Mouse (Mus musculus) left cerebral cortex, adult 2 months (tissue): ENCODE measurements around the gene Nup133. TPM values are rescaled to one million over a fixed set of nuclear protein-coding genes. Genes with fewer than 3 reads are reported as not detected.

ENCODE experiments used
- DNase-seq, 2 experiments: peaks; one replicate each; pipeline ENCODE4 v3.0.0; 2021 to 2022; ENCODE audit warnings: low spot score in 2 of 2, mixed read lengths in 1 of 2; ENCODE audit errors: extremely low spot score in 1 of 2
- H3K27ac ChIP-seq: fragments of 200-600 bp; 2 replicates; pipeline ENCODE4 v1.8.1; 2022
- H3K4me3 ChIP-seq: fragments of 200-600 bp; 2 replicates; pipeline ENCODE4 v1.8.1; 2022
- CTCF ChIP-seq: fragments of 200-600 bp; IDR thresholded peaks from 2 replicates; pipeline ENCODE4 v1.8.1; 2022; ENCODE audit warnings: antibody characterized with exemption, mild to moderate bottlenecking, moderate library complexity
- intact Hi-C: fragments of 180-260 bp; cut with DNase I; formaldehyde crosslinking; loops from one replicate; pipeline ENCODE4 v1.15.1; 2025
- total RNA-seq, 2 experiments: library from RNA; stranded (reverse); gene quantifications; 2 replicates each; pipeline ENCODE4 v1.2.3; 2021

Nup133 gene
- total RNA-seq, 2 experiments from 2014 or later: 22.6 to 25.6 TPM

DNA sequence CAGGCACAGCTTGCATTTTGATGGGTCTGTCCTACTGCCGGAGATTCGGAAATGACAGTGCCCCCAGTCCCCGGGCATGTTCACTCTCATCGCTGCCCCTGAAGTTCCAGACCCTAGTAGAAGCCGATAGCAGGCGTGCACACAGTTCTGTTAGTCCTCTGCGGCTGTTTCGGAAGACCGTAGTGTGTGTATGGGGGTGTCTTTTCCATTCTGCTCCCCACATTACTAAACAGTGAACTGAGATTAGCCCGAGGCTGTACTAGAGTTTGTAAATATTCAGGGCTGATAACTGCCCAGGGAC is 571 bp upstream of the Nup133 start:
- TF ChIP-seq CTCF: no peak
- intact Hi-C loops: loop anchor here (2.0 kb wide), 1 partner anchor 71 kb away; the partner anchor contains the start of genes Taf5l and Urb2
- no peak for DNase-seq
- Histone ChIP-seq H3K27ac (peak overlapping the region; percentile 90), H3K4me3 (peak overlapping the region; percentile 78)

GRCm38 (mm10) chr8:123929026-123929425 is 20.0 kb downstream of the Nup133 start:
- intact Hi-C loops: no loop called here
- no peak overlapping the region for H3K4me3 ChIP-seq
- DNase-seq: no peak
- H3K27ac ChIP-seq: no peak overlapping the region
- no peak for TF ChIP-seq CTCF

- intact Hi-C loops: loop anchor here (2.0 kb wide), 2 partner anchors 135 to 423 kb away; no protein-coding TSS in a partner anchor
- Histone ChIP-seq H3K27ac (no peak overlapping the region), H3K4me3 (no peak overlapping the region)
- TF ChIP-seq CTCF: no peak
- no peak for DNase-seq
These were observed 23.4 kb downstream of the Nup133 start for GRCm38 (mm10) chr8:123925671-123926070.

GRCm38 (mm10) chr8:123924719-123925118 is 24.3 kb downstream of the Nup133 start:
- peak; percentile 94 for TF ChIP-seq CTCF
- no peak overlapping the region for H3K4me3 ChIP-seq
- intact Hi-C loops: loop anchor here (2.0 kb wide), 2 partner anchors 134 to 424 kb away; no protein-coding TSS in a partner anchor
- no peak overlapping the region for H3K27ac ChIP-seq
- DNase-seq: peak; percentile 77 to 79

DNA sequence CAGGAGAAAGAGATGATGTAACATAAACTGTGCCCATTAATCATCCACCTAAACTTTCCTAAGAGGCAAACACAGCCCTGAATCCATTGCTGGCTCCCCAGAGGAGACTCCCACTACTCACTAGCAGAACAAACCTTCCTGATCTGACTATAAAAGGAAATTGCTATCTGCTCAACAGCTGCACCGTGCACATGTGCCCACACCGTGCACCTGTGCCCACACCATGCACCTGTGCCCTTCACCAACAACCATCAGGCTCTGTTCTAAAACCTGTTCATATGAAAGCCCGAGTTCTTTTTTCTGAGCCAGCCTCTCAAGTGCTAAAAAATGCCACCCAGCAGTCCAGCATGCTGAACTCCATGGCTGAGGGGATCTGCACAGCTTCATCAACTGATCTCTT is 34.4 kb downstream of the Nup133 start:
- no peak for TF ChIP-seq CTCF
- no peak for DNase-seq
- intact Hi-C loops: no loop called here
- no peak overlapping the region for H3K4me3 ChIP-seq
- H3K27ac ChIP-seq: no peak overlapping the region

GRCm38 (mm10) chr8:123912265-123912664 is 36.8 kb downstream of the Nup133 start:
- TF ChIP-seq CTCF: no peak; the same call in none of the 2 replicates
- no peak overlapping the region for H3K4me3 ChIP-seq
- intact Hi-C loops: loop anchor here (1.0 kb wide), 1 partner anchor 33 kb away; no protein-coding TSS in a partner anchor
- H3K27ac ChIP-seq: peak overlapping the region; percentile 70
- no peak for DNase-seq

DNA sequence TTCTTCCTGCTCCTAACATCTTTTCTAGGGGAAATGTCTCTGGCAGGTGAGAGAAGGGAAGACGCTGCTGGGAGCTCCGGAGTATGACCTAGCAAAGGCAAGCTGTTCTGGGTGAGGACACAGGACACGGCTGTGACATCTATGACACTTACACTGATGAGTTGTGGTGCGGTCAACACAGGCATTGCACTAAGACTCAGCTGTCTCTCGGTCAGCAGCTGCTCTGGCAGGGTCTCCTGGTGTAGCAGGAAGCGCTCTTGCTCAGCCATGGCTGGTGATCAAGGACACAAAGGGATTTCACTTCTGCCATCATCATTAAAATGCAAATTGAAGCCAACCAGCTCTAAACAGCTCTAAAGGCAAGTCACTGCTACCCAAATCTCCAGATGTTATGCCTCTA is 41.5 kb downstream of the Nup133 start:
- Histone ChIP-seq H3K27ac (no peak overlapping the region), H3K4me3 (no peak overlapping the region)
- intact Hi-C loops: no loop called here
- no peak for TF ChIP-seq CTCF
- DNase-seq: no peak

GRCm38 (mm10) chr8:123902653-123903052 is 46.4 kb downstream of the Nup133 start:
- no peak overlapping the region for H3K27ac ChIP-seq
- no peak for TF ChIP-seq CTCF
- H3K4me3 ChIP-seq: no peak overlapping the region
- DNase-seq: no peak
- intact Hi-C loops: no loop called here

DNA sequence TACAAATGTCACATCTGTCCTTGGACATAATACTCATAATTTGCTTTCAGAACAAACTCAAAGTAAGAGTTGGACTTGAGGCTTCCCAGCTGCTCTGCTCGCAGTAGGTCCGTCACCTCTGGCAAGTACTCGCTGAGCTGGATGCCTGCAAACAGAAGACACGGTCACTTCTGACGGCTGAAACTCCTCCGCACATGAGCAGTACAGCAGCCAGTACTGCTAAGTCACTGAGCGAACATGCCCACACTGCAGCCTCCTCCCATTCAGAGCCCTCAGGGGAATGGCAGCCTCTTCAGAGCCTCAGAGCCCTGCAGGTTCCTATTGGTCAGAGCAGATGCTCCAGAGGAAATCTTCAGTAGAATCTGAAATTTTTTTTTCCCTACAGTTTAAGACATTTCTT is 49.7 kb downstream of the Nup133 start:
- intact Hi-C loops: no loop called here
- no peak for DNase-seq
- Histone ChIP-seq H3K4me3 (no peak overlapping the region), H3K27ac (no peak overlapping the region)
- TF ChIP-seq CTCF: no peak

GRCm38 (mm10) chr8:123898576-123898975 is 50.5 kb downstream of the Nup133 start:
- intact Hi-C loops: no loop called here
- H3K27ac ChIP-seq: no peak overlapping the region
- no peak for TF ChIP-seq CTCF
- DNase-seq: no peak
- no peak overlapping the region for H3K4me3 ChIP-seq

GRCm38 (mm10) chr8:123896774-123897173 is 52.3 kb downstream of the Nup133 start:
- intact Hi-C loops: no loop called here
- no peak for DNase-seq
- no peak for TF ChIP-seq CTCF
- Histone ChIP-seq H3K4me3 (no peak overlapping the region), H3K27ac (no peak overlapping the region)

- intact Hi-C loops: no loop called here
- Histone ChIP-seq H3K27ac (peak overlapping the region; percentile 28; the same call in 1 of the 2 replicates), H3K4me3 (no peak overlapping the region)
- no peak for DNase-seq
- TF ChIP-seq CTCF: no peak
These were observed 52.7 kb downstream of the Nup133 start for GRCm38 (mm10) chr8:123896366-123896761.

DNA sequence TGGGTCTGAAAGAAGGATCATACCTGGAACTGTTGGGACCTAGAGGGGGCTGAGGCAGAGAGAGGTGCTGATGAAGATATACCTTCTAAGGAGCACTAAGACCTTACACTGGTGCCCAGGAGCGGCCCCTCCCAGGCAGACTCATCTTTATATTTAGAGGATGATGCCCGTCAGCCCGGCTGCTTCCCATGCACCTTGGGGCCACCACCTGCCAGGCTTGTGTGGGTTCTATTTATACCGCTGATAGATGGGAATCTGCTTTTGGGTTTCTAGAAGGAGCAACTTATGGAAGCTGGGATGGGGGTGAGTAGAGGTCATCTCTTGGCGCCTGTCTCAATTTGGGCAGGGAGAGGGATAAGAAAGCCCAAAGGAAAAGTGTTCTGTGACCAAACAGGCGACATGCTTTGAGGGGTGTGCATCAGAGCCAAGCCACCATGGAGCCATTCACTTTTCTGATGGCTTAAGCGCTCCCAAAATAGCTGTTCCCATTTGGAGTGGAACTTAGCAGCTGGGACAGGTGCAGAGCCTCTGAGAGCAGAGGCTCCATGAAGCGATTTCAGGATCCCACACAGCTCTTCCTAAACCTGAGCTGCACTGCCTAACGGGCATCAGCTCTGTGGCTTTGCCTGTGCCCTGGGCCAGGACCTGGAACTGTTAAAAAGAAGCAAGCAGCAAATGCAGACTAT is 53.2 kb downstream of the Nup133 start:
- TF ChIP-seq CTCF: no peak
- H3K27ac ChIP-seq: peak overlapping the region; percentile 28
- intact Hi-C loops: no loop called here
- no peak for DNase-seq
- no peak overlapping the region for H3K4me3 ChIP-seq
